Mouse (Mus musculus) forelimb bud, embryonic 11.5 days (tissue): ENCODE data around the gene Pacsin2.
"Not testable (repeated sequence)": the region's sequence is repeated elsewhere in the genome, so short reads cannot be mapped to it uniquely, and the experiment has no call there.

Experiments used
- DNase-seq: peaks from one replicate; pipeline ENCODE4 v3.0.0-alpha.2; 2012; ENCODE audit warnings: low read depth, low spot score

The Pacsin2 gene

DNA sequence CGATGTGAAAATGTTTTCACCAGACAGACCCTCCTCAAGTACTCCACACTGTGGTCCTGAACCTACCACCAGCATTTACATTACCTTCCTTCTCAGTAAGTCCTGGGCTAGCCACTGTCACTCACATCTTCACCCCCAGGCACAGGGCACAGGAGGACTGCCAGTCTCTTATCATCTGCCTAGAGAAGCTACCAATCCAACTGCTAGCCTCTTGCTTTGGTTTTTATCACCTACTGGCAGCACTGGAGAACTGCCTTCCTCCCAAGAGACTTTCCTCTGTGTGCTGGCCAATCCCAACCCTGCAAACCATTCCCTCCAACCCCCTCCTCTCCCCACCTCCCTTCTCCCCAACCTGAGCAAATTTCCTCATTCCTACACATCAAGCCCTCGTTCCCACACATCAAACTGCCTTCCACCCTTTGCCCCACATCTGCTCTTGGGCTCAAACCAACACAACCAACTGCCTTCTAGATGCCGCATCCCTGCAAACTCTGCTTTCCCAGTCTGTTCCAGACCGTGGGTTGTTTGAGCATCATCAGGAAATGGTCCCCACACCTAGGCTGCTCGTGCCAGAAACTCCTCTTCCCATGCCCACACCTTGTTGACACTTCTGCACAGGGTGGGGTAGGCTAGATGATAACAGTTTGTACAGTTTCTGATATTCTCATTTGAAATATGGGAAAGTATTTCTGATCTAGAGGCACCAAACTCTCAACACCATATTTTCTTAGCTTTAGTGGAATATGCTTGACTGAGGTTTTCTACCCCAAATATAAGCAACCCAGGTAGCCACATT, 40.6 kb downstream of the Pacsin2 start:
- DNase-seq: no peak

DNA sequence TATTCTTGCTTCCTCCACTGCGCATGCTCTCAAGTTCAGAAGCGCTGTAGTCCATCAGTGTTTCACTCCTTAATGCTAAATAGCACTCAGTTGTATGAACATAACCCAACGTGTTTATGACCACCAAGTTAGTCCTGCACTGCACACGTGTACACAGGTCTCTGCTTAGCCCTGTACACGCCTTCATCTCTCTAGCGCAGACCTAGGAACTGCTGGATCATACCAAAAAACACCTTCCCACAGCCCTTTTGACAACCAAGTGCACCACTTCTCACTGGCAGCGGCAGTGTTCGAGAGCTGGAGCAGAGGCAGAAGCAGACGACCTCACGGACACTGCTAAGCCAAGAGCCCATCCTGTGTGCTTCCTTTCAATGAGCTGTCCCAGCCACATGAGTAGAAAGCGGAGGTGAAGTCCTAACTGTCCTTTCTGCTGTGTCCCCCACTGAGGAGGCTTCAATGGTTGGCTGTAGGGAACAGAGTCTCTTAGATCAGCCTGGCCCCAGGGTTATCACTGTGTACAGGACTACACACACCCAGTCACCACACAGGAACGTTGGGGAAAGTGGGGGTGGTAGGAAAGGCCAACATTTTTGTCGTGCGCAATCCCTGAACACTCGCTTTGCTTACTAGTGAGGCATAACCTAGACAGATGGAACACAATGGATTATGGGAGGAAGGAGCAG, 42.0 kb downstream of the Pacsin2 start:
- DNase-seq: no peak

DNA sequence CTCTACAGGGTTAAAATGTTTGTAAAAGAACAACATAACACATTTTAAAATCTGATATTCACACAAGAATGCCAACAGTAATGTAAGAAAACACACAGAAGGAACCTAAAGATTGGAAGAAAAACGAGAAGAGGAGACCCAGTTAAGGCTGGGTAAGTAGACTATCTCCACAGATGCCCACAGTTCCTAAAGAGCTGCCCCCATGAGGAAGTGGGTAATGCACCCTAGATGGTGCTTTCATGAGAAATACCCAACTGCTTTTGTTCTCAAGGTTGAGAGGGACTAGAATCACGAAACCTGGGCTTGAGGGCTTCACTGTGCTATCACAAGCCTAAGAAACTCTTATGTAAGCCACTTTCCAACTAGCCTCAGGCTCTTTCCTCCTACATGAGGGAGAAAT, 44.8 kb downstream of the Pacsin2 start:
- no peak for DNase-seq

DNA sequence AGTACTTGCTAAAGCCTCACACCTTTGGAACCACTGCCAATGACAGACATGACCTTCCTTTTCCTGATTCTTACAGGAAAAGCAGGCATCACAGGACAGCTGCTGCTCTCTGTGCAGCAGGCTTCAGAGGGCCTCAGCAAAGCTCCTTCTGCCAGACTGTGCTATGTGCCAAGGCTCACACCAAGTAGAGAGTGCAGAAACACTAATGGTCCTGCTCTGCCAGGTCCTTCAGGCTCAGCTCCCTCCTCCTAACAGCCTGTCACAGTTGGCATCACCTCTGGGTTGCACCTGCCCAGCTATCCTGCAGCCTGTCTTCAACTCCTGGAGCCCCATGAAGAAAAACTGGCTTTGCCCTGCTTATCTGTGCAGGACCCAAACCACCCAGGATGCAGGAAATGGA, 45.7 kb downstream of the Pacsin2 start:
- no peak for DNase-seq

DNA sequence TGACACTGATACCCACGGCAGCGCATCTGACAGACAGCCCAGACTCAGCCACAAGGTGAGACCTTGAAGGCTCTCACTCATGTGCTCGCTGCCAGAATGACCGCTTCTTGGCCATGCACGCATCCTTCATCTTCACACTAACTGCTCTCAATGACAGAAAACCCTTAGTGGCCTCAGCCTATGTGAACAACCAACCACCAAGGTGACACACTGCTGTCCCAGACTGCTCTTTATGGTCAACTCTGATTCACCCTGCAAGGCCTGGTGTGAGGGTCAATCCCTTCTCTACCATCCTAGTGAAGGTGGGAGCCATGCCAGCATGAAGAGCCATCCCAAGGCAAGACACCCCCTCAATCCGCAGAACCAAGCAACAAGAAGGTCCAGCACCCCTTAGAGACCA, 46.5 kb downstream of the Pacsin2 start:
- no peak for DNase-seq

DNA sequence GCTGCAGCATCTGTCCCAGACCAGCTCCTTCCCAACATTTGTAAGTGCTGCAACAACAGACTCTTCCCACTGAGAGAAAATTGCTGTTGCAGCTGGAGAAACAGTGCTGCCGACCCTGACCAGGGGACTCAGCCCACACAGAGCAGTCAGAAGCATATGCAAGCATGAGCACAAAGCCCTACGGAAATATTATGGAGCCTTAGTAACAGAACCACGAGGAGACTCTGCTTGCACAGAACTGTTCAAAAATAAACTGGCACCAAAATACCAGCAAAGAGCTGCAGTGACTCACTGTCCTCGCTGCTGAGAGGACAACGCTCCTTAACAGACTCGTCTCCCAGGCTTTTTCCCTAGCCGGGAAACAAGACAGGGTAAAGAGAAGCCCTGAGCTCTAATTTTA, 47.0 kb downstream of the Pacsin2 start:
- no peak for DNase-seq

DNA sequence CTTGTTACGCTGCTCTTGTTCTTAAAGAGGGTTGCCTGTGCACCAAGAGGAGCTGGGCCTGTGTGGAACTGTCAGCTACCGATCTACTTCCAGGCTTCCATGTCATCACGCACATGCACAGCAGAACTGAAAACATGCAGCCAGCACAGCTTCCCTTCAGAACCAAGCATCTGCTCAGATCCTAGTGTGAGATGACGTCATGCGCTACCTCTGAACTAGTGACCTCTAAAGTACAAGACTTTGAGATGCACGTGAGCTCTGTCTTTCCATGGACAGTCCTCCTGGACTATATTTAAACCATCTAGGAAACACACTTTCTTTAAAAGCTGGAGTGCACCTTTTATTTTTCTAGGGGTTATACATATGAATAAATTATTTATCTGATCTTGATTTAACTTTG, 49.0 kb downstream of the Pacsin2 start:
- DNase-seq: no peak

DNA sequence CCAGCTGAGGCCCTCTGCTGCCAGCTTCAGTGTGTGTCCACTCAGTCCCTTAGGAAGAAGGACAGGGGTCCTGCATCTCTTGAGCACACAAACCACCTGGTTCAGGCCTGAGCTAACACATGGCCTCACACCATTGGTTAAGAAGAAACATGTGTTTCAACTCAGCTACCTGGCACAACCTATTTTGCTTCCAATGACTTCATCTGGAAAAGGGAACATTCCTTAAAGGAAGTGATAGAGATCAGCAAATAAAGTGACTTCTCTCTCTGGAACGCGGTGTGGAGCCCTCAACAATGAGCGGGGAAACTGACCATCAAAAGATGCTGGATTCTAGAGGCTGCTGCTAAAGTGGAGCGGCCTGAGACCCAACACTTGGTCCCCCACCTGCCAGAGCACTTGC, 52.8 kb downstream of the Pacsin2 start:
- no peak for DNase-seq

DNA sequence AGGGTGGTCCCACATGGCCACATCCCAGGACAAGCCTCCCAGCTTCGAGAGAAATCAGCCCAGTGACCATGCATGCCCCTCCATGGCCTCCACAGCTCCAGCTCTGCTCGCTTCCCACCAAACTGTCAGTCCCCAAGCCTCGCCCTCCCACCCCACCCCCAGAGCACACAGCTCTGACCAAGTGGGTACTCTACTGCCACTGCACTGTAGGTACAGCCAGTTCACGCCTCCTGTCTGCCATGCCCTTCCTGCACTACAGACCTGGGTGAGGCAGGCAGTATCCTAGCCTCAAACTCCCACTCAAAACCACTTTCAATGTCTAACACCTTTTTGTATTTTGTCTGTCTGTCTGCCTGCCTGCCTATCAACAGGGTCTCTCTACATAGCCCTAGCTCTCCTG, 53.7 kb downstream of the Pacsin2 start:
- DNase-seq: no peak

DNA sequence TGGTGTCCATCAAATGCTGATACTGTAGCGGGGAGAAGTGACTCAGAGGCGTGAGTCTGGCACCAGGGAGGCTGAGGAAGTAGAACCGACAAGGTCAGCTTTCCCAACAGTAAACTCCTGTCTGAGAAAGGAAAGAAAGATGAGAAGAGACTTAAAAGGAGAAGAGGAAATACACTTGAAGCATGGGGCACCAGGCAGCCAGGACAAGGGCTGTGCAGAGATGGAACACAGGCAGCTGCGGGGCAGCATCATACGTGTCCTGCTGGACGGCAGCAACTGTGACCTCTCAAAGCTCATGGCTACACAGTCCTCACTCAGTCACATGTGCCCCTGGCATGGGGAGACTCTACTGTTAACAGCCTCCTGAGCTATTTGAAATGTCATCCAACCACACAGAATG, 54.1 kb downstream of the Pacsin2 start:
- no peak for DNase-seq

DNA sequence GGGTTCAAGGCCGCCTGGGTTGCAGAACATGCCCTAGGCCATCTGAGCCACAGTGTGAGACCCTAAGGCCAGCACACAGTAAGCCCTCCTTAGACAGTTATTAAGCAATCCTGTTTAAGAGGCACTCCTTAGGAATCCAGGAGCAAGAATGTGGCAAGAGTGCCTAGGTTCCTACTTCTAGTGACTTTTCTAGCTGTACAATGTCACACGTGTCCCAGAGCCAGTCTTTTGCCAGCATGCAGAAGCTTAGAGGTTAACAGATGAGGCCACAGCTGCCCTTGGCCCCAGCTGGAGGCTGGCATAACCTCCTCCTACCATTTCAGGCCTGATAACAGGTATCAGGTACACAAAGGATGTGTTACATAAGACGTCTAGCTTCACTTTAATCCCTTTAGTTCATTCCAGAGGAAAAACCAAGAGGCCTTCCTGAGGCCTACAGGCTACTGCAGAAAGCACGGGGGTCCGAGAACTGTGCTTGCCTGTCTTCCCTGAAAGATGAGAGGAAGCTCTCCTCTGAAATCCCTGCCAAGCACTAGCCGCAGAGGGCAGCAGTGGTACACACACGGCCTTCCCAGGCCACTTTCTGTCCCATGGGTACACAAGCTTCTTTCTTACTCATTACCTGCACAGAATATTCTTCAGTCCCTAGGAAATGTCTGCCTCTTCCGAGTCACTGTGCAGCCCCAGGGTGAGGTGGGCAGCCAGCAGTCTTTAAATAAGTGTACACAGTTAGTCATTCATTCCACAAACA, 55.5 kb downstream of the Pacsin2 start:
- DNase-seq: no peak

DNA sequence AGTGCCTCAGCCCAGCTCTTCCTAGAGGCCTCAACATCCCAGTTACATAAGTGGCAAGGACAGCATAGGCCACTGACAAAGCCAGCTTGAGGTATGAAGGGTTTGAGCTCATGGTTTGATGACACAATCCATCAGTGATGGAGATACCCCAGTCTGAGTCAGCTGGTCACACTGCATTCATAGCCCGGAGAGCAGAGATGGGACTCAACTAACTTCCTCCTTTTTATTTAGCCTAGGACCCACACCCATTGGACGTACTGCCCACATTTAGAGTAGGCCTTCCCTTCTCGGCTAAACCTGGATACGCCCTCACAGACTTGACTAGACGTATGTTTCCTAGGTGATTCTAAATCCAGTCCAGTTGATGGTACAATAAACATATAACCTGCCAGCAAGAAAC, 56.2 kb downstream of the Pacsin2 start:
- no peak for DNase-seq

DNA sequence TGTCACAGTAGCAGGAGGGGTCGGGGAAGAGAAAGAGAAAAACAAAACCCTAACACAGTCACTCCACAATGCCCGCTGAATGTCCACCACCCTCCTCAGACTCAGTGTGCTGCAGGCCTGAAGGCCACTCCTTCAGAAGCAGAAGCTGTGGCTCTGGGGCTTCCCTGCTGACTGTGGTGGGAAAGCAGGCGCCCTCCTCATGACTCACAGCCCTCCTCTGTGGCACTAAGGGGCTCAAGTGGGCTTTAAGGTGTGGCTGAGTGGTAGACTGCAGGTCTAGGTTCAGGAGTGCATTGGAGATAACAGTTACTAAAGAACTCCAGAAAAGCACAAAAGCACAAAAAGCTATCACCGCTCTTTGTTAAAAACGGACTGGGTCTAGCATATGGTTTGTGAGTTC, 56.9 kb downstream of the Pacsin2 start:
- no peak for DNase-seq

DNA sequence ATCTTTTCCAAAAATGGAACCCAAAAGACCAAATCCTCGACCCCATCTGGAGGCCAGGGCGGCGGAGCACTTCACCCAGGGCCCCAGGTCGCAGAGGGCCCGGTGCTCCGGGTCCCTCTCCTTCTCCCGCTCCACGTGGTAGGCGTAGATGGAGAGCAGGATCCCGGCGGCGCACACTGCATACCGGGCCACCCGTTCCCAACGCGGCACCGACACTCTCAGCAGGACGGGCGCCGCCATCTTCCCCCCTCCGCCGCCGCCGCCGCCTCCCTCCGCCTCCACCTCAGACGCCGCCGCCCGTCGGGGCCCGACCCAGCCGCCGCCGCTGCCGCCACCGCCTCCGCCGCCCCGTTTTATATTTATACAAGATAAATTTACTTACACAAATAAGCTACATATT, 58.5 kb downstream of the Pacsin2 start:
- DNase-seq: not testable (repeated sequence)

DNA sequence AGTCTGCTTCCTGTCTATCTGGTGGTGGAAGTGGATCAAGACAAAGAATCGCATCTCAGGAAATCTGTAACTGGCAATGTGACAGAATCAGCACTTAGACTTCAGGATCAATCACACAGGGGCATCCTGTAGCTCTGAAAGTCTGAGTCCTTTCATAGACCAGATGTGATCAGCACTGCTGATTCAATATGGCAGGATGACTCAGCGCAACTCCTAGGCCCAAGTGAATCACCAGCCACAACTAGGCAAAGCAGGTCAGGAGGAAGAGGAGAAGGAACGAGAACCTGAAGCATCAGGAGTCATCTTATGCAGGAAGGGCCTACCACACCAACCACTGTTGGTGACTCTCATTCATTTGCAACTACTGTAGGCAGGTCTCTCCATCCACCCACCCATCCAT, 60.4 kb downstream of the Pacsin2 start:
- no peak for DNase-seq

DNA sequence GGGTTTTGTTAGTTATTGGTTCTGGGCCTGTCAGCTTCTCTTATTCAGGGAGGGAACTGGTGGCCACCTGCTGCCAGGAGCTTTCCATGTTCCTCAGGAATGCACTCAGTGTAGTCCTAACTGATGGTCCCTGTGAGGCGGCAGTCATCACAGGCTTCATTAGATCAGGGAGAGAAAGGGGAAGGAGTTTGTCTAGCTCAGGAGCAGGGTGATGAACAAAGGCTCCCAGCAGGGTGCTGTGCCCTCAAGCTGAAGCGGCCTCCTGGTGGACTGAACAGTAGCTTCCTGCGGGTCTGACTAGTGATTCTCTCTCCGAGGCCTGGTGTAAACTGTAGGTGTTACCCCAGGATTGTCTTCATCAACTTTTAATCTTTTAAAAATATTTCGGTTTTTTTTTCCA, 61.4 kb downstream of the Pacsin2 start:
- no peak for DNase-seq

DNA sequence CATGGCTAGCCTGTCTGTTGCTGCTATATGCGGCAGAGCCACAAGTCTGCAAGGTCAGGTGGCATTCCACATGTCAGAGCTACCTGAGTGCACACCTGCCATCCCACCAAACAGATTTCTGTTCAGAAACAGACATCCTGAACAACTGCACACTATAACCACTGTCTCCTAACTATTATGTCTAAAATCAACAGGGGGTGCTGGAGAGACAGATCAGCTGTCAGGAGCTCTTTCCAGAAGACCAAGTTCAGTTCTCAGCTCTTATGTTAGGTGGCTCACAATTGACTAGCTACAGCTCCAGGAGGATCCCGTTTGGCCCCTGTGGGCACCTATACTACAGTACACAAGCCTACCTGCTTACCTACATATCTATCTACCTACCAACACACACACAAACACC, 71.7 kb downstream of the Pacsin2 start:
- no peak for DNase-seq

DNA sequence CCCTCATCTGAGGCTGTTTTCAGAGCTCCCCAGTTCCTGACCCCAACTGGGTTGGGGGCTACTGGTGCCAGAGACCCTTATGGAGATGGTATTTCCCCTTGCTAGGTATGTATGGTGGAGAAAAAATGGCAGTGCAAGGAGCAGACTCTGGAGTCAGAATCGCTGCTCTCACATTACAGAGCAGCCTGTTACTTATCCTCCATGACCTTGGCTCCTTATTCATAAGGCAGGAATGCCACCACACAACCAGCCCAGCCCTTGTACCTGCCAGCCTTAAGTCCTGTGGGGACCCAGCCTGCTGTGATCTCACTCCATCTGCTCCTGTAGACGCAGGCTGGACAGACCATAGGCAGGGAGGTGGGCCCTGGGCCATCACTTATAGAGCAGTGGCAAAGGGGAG, 76.5 kb downstream of the Pacsin2 start:
- no peak for DNase-seq

DNA sequence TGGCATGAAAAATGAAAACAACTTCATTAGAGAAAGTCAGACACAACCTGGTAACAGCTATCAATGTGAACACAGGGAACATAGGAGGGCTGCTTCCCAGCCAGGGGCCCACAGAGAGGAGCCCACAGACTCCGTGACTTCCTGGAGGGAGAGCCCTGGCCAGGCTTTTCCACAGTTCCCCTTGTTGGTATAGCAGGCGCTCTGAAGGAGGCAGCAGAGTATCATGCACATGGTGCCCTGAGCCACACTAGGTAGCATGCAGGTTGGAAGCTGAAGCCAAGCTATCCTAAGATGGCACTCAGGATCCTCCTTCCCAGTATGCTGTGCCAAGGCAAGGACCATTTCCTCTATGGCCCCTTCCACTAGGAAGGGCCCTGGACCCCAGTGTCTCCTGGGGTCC, 80.8 kb downstream of the Pacsin2 start:
- DNase-seq: no peak

DNA sequence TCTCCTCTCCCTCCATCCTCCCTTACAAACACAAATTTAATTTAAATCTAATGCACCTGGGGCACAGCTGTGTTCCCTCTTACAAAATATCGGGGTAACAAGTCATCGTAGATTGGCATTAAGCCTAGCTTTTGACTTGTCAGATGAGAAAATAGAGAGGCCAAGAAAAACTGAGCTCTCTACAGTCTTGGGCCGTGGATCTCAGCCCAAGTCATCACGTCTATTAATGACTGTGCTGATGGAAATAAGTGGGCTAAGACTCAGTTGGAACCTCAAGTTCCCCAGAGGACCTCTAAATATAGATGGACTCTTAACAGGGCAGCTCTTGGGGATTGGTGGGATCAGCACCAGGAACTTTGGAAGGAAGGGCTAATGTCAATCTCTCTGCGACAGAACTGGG, 81.3 kb downstream of the Pacsin2 start:
- no peak for DNase-seq

DNA sequence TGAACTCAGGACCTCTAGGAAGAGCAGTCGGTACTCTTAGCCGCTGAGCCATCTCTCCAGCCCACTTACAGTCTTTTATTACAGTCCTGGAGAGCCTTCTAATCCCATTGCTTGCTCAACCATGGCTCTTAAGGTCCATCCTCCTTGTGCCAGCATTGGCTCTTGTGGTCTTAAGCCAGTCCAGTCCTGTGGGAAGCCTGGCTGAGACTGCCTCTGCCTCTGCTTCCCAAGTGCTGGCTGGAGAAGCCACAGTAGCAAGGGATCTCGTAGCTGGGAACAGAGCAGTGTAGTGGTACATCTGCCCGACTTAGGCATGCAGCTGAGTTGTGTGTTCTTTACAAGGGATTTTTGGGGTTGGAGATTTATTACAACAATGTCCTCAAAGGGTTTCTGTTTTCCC, 81.9 kb downstream of the Pacsin2 start:
- no peak for DNase-seq

DNA sequence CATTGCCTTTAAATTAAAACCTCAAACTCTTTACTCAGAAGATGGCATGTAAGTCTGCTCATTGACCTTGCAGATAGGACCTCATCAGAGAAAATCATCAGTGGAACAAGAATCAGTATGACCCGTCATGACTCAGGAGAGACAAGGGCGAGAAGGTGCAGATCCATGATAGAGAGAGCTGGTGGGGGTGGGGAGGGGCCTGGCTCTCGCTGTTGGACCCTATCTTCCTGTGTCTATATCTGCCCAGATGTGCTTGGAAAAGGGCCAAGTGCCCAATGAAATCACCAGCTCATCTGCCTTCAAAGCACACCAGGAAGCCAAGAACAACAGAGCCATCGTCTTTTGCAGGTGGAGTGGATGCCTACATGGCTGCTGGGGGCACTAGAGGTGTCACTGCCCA, 87.3 kb downstream of the Pacsin2 start:
- DNase-seq: no peak

DNA sequence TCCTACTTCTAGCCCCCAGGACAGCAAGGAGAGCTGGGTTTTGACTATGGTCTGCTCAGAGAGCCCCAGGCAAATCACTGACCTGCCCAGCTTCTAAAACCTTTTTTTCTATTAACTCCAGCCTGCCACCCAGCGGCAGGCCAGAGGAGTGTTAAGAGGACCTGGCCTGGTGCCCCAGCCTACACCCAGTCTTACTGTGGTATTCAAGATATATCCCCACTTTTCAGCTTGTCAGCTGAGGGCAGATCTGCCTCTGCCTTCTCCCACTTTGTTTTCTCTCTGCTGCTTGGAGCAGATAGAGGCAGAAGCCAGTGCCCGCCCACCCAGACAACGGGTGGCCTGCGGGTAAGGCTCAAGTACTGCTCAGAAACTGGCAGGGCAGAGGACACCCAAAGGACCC, 89.3 kb downstream of the Pacsin2 start:
- peak; percentile 48 for DNase-seq
